Mouse (Mus musculus) gastrocnemius, postnatal 4 days (tissue): Measurements from ENCODE around the gene Slc51a. TPM values are rescaled to one million over a fixed set of nuclear protein-coding genes. Genes with fewer than 3 reads are reported as not detected.

Experiments
- DNase-seq, 2 experiments: peaks; one replicate each; pipeline ENCODE4 v3.0.0; 2021 to 2022; ENCODE audit warnings: low spot score in 2 of 2, mixed read lengths in 2 of 2
- total RNA-seq, 2 experiments: library from RNA; stranded (reverse); gene quantifications; 2 replicates each; pipeline ENCODE4 v1.2.3; 2021

The Slc51a gene
- total RNA-seq, 2 experiments from 2014 or later, result not detected

DNA sequence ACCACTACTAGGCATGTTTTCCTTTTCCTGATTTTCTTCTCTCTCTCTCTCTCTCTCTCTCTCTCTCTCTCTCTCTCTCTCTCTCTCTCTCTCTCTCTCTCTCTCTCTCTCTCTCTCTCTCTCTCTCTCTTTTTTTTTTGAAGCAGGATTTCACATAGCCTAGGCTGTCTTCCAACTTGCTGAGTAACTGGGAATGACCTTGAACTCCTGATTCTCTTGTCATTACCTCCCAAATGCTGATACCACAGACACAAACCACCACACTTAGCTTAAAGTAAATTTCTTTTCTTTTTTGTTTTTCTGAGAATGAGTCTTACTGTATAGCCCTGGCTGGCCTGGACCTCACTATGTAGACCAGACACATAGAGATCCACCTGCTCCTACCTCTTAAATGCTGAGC lies 53.0 kb downstream of the Slc51a start:
- DNase-seq, result no peak

DNA sequence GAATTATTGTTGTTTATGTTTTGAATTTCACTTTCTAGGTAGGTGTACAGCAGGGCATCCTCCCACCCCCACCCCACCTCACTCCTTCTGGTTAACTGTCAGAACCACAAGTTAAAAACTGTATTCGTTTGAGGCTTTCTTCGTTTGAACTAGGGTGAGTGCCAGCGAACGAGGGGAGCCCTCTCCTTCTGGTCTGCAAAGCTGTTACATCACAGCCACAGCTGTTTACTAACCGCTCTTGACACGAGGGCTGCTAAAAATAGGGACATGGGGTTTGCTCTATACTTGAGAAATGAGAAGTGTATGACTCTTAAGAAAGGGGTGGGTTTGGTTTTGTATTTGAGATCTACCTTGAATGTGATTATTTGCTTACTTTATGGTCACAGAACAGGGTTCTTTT lies 53.6 kb downstream of the Slc51a start:
- DNase-seq, result no peak

GRCm38 (mm10) chr16:32433138-32433537 lies 54.5 kb downstream of the Slc51a start:
- no peak for DNase-seq

DNA sequence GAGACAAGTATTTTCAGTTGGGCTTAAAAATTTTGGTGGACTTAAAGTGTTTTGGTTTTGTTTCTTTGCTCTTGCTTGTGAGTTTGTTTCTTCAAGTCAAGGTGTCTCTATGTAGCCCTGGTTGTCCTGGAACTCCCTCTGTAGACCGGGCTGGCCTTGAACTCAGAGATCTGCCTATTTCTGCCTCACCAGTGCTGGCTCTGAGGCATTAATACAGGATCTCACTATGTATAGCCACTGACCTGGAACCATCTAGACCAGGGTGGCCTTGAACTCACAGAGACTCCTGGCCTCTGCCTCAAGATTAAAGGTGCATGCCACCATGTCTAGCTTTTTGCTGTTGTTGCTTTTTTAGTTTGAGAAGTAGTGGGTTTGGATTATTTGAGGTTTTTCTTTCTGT lies 55.8 kb downstream of the Slc51a start:
- no peak for DNase-seq

DNA sequence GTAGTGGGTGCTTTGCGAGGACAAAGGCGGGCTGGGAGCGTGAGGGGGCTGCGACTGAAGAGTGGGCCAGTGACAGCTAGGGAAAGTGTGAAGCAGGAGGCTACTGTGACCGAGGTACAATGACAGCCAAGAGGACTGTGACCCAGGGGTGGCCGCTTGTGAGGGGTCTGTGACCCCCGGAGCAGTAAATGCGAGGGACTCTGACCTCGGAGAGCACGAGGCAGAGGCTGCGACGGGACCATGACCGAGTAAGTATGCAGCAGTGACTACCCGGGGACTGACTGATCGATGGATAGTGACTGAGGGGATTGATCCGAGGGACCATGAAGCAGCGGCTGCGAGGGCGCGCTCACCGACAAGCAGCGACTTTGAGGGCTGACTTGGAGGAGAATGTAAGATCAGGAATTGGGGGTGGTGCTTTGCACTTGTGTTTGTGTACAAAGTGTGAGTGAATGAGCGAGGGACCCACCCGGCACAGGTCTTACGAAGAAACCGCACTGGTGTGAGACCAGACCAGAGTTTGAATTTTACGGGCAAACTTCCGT lies 56.6 kb downstream of the Slc51a start:
- DNase-seq, result peak in 1 of 2 experiments; percentile 34

DNA sequence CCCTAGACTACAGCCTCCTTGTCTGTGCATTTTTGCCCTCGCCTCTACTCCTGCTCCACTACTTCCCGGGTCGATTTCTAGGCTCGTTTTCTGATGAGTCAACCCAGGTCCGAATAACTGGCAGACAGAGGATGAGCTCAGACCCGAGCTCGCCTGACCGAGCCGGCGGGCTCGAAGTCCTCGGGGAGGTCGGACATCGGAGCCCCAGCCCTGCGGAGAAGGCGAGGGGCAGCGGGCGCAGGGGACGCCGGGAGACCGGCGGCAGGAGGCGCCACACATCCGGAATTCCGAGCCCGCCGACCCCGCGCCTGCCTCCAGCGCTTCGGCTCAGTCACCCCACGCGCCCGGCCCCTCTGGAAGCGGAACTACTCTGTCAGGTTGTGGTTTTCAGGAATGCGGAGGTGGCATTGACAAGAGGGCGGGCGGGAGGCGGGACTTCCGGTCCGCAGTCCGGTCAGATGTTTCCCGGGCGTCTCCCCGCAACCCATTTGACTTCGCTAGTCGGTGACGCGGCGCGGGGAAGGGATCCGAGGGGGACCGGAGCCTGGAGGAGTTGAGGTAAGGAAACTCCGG lies 57.1 kb downstream of the Slc51a start, which contains the start of gene Pcyt1a:
Pcyt1a (plus strand) TSS at position 448 of the 573 bp plus-strand sequence.
- DNase-seq, result peak; percentile 82 to 92

GRCm38 (mm10) chr16:32427506-32427905 lies 60.2 kb downstream of the Slc51a start:
- no peak for DNase-seq

Other genes with a start within 250 kb of the Slc51a start
- 10 to 100 TPM; 13.8 to 14.1 TPM for gene Fbxo45, start 240.7 kb downstream of the Slc51a start, total RNA-seq
- 1 to 10 TPM; 8.5 to 9.0 TPM for gene Wdr53, start 240.7 kb downstream of the Slc51a start, total RNA-seq
- gene Smco1, start 216.4 kb downstream of the Slc51a start, total RNA-seq, result 1 to 10 TPM; 3.2 to 5.4 TPM
- 10 to 100 TPM; 15.0 to 16.1 TPM for gene Rnf168, start 210.4 kb downstream of the Slc51a start, total RNA-seq
- 10 to 100 TPM; 35.2 to 43.6 TPM for gene Ubxn7, start 155.6 kb downstream of the Slc51a start, total RNA-seq
- gene Tm4sf19, start 87.4 kb downstream of the Slc51a start, total RNA-seq, result not detected
- gene Tctex1d2, start 68.2 kb downstream of the Slc51a start, total RNA-seq, result 1 to 10 TPM; 4.6 to 4.8 TPM
- 10 to 100 TPM; 62.8 to 82.8 TPM for gene Pcyt1a, start 57.0 kb downstream of the Slc51a start, total RNA-seq
- gene Zdhhc19, start 8.4 kb upstream of the Slc51a start, total RNA-seq, result not detected
- gene Tfrc, start 121.0 kb upstream of the Slc51a start, total RNA-seq, result 100 to 1,000 TPM in 1 of 2 experiments, 10 to 100 TPM in 1; 83.5 to 124 TPM
- gene Tnk2, start 156.0 kb upstream of the Slc51a start, total RNA-seq, result 10 to 100 TPM; 79.9 to 82.7 TPM
- under 1 TPM; 0.07 to 0.10 TPM for gene Muc4, start 248.0 kb upstream of the Slc51a start, total RNA-seq